Mouse (Mus musculus) cortical plate, adult 2 months (tissue): ENCODE data around the gene Hspa1b.

Experiments used
- CTCF ChIP-seq: fragments of 200-500 bp; IDR thresholded peaks from 2 replicates; pipeline ENCODE4 v1.5.1; 2011; ENCODE audit warnings: mild to moderate bottlenecking, control low read depth, low read length; ENCODE audit not compliant: insufficient read depth; ENCODE audit errors: extremely low read depth
- POLR2A ChIP-seq: fragments of 200-500 bp; IDR thresholded peaks from 2 replicates; pipeline ENCODE4 v1.6.1; 2011; ENCODE audit warnings: mild to moderate bottlenecking, low read length, control low read depth; ENCODE audit not compliant: insufficient read depth; ENCODE audit errors: extremely low read depth

GRCm38 (mm10) chr17:34964640-34965049 is 5.6 kb upstream of the Hspa1b start:
- TF ChIP-seq CTCF (no peak), POLR2A (no peak)
